Mouse (Mus musculus): Measurements from ENCODE around the gene Tanc1. TPM values are rescaled to one million over a fixed set of nuclear protein-coding genes. Genes with fewer than 3 reads are reported as not detected.

Gene Tanc1
- polyA plus RNA-seq, 1 experiment = 1.00 TPM

- H3K27me3 ChIP-seq (replicated peaks) = peaks cover 29% of the 10 kb centered on the region
- peaks cover 81% of the 10 kb centered on the region for H3K4me1 ChIP-seq
- H3K36me3 ChIP-seq (replicated peaks; ENCODE audit: low read length) = peaks cover 2% of the 10 kb centered on the region
- H3K9me3 ChIP-seq = no peaks in the 10 kb centered on the region
- H3K4me3 ChIP-seq (replicated peaks) = peak overlapping the region; percentile 82
- TF ChIP-seq GATA1 (IDR thresholded peaks at IDR 0.05; ENCODE audit: borderline replicate concordance, low read length) (no peak), FLI1 (IDR thresholded peaks at IDR 0.05; ENCODE audit: low read length) (no peak)
These were observed 35.0 kb downstream of the Tanc1 start for GRCm38 (mm10) chr2:59646740-59647390.

GRCm38 (mm10) chr2:59648444-59648843 is 36.6 kb downstream of the Tanc1 start:
- Histone ChIP-seq H3K27me3 (replicated peaks) (peaks cover 35% of the 10 kb centered on the region), H3K4me1 (peaks cover 81% of the 10 kb centered on the region), H3K9me3 (no peaks in the 10 kb centered on the region), H3K36me3 (replicated peaks; ENCODE audit: low read length) (peaks cover 2% of the 10 kb centered on the region), H3K4me3 (replicated peaks) (no peak overlapping the region)
- TF ChIP-seq GATA1 (IDR thresholded peaks at IDR 0.05; ENCODE audit: borderline replicate concordance, low read length) (no peak), FLI1 (IDR thresholded peaks at IDR 0.05; ENCODE audit: low read length) (no peak)

GRCm38 (mm10) chr2:59651801-59652200 is 40.0 kb downstream of the Tanc1 start:
- Histone ChIP-seq H3K9me3 (no peaks in the 10 kb centered on the region), H3K27me3 (replicated peaks) (peaks cover 54% of the 10 kb centered on the region), H3K36me3 (replicated peaks; ENCODE audit: low read length) (peaks cover 2% of the 10 kb centered on the region), H3K4me1 (peaks cover 51% of the 10 kb centered on the region), H3K4me3 (replicated peaks) (no peak overlapping the region)
- TF ChIP-seq GATA1 (IDR thresholded peaks at IDR 0.05; ENCODE audit: borderline replicate concordance, low read length) (no peak), FLI1 (IDR thresholded peaks at IDR 0.05; ENCODE audit: low read length) (no peak)

GRCm38 (mm10) chr2:59652702-59653101 is 40.9 kb downstream of the Tanc1 start:
- Histone ChIP-seq H3K9me3 (no peaks in the 10 kb centered on the region), H3K36me3 (replicated peaks; ENCODE audit: low read length) (peaks cover 2% of the 10 kb centered on the region), H3K4me1 (peaks cover 42% of the 10 kb centered on the region), H3K27me3 (replicated peaks) (peaks cover 54% of the 10 kb centered on the region), H3K4me3 (replicated peaks) (no peak overlapping the region)
- TF ChIP-seq FLI1 (IDR thresholded peaks at IDR 0.05; ENCODE audit: low read length) (no peak), GATA1 (IDR thresholded peaks at IDR 0.05; ENCODE audit: borderline replicate concordance, low read length) (no peak)

- Histone ChIP-seq H3K4me1 (peaks cover 34% of the 10 kb centered on the region), H3K9me3 (no peaks in the 10 kb centered on the region), H3K36me3 (replicated peaks; ENCODE audit: low read length) (peaks cover 1% of the 10 kb centered on the region), H3K4me3 (replicated peaks) (no peak overlapping the region), H3K27me3 (replicated peaks) (peaks cover 53% of the 10 kb centered on the region)
- TF ChIP-seq GATA1 (IDR thresholded peaks at IDR 0.05; ENCODE audit: borderline replicate concordance, low read length) = no peak
- TF ChIP-seq FLI1 (IDR thresholded peaks at IDR 0.05; ENCODE audit: low read length) = no peak
These were observed 41.7 kb downstream of the Tanc1 start for GRCm38 (mm10) chr2:59653306-59654165.

GRCm38 (mm10) chr2:59655471-59655870 is 43.6 kb downstream of the Tanc1 start:
- Histone ChIP-seq H3K27me3 (replicated peaks) (peaks cover 57% of the 10 kb centered on the region), H3K4me1 (peaks cover 31% of the 10 kb centered on the region), H3K9me3 (no peaks in the 10 kb centered on the region), H3K36me3 (replicated peaks; ENCODE audit: low read length) (no peaks in the 10 kb centered on the region), H3K4me3 (replicated peaks) (no peak overlapping the region)
- TF ChIP-seq FLI1 (IDR thresholded peaks at IDR 0.05; ENCODE audit: low read length) (no peak), GATA1 (IDR thresholded peaks at IDR 0.05; ENCODE audit: borderline replicate concordance, low read length) (no peak)

- Histone ChIP-seq H3K4me3 (replicated peaks) (no peak overlapping the region), H3K9me3 (no peaks in the 10 kb centered on the region), H3K4me1 (peaks cover 18% of the 10 kb centered on the region), H3K36me3 (replicated peaks; ENCODE audit: low read length) (no peaks in the 10 kb centered on the region), H3K27me3 (replicated peaks) (peaks cover 62% of the 10 kb centered on the region)
- TF ChIP-seq FLI1 (IDR thresholded peaks at IDR 0.05; ENCODE audit: low read length) (no peak), GATA1 (IDR thresholded peaks at IDR 0.05; ENCODE audit: borderline replicate concordance, low read length) (no peak)
These were observed 44.8 kb downstream of the Tanc1 start for GRCm38 (mm10) chr2:59656680-59657079.

- Histone ChIP-seq H3K9me3 (no peaks in the 10 kb centered on the region), H3K36me3 (replicated peaks; ENCODE audit: low read length) (no peaks in the 10 kb centered on the region), H3K27me3 (replicated peaks) (peaks cover 58% of the 10 kb centered on the region), H3K4me1 (peaks cover 6% of the 10 kb centered on the region; the same call in 1 of the 2 replicates), H3K4me3 (replicated peaks) (no peak overlapping the region)
- TF ChIP-seq GATA1 (IDR thresholded peaks at IDR 0.05; ENCODE audit: borderline replicate concordance, low read length) (no peak), FLI1 (IDR thresholded peaks at IDR 0.05; ENCODE audit: low read length) (no peak)
These were observed 47.8 kb downstream of the Tanc1 start for GRCm38 (mm10) chr2:59659686-59660085.

GRCm38 (mm10) chr2:59660891-59661805 is 49.3 kb downstream of the Tanc1 start:
- Histone ChIP-seq H3K4me3 (replicated peaks) (no peak overlapping the region), H3K36me3 (replicated peaks; ENCODE audit: low read length) (no peaks in the 10 kb centered on the region), H3K9me3 (no peaks in the 10 kb centered on the region), H3K27me3 (replicated peaks) (peaks cover 47% of the 10 kb centered on the region), H3K4me1 (peaks cover 6% of the 10 kb centered on the region; the same call in 1 of the 2 replicates)
- TF ChIP-seq GATA1 (IDR thresholded peaks at IDR 0.05; ENCODE audit: borderline replicate concordance, low read length) (no peak), FLI1 (IDR thresholded peaks at IDR 0.05; ENCODE audit: low read length) (no peak)
